Mouse (Mus musculus): ENCODE measurements at regions not wholly inside any gene's neighbourhood (a gene's known extent, or its start where the extent isn't known, plus 50 kb on each side); places are given as distances from the start of the nearest gene placed in this dataset.

DNA sequence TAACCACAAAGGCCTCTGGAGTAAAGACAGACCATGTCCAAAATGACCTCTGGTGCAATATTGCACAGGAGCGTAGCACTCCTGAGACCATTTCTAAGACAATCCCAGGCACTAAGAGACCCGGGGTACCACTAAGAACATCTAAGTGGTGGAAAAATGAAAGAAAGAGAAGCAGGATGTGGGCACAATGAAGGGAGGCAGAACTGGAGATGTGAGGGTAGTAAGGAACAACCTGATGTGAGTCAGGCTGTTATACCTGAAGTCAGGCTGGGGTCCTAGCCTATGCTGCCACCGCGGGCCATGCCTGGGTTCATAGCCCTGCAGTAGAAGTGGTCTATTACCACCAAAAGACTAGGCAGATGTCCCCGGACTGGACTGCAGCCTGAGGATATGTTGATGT, 1051.4 kb downstream of the Gsdmc2 start:
- no peak for DNase-seq (ENCODE audit: low spot score in 2 of 2)

DNA sequence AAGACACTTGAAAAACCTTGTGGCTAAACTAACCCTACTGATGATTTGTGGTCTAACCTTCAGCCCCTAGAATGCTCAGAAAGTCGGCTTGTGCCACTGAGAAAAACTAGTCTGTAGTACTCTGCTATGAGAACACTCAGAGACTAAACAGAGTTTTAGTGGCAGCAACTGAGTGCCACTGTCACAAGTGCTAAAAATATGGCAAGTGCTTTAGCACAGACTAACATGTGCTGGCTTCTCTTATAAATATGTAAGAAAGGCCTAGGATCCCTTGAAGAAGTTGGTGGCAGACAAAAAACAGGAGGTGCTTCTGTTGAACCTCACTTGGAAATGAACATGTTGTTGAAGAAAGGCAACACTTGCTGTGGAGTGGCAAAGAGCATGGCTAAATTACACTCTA, 1052.9 kb downstream of the Gsdmc2 start:
- no peak for DNase-seq (ENCODE audit: low spot score in 2 of 2)

DNA sequence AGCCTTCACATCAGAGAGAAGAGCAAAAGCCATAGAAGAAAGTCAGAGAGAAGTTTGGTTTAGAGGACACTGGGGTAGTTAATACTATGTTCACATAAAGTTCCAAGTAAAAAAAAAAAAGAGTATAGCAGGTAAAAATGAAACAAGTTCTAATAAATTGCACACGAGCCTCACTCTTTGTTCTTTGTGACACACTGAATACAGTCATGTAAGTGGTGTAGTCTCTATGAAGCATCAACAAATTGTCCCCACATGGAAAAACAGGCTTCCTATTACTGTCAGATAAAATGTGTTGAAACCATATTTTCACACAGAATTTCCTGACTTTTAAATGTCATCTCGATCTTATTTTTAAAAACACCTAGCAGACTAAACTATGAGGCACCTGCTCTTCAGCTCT, 1057.2 kb downstream of the Gsdmc2 start:
- DNase-seq (ENCODE audit: low spot score in 2 of 2), result no peak

GRCm38 (mm10) chr15:62786315-62786714, 1058.7 kb downstream of the Gsdmc2 start:
- no peak for DNase-seq (ENCODE audit: low spot score in 2 of 2)

- no peak for DNase-seq (ENCODE audit: low spot score in 2 of 2)
These were observed 1060.4 kb downstream of the Gsdmc2 start for GRCm38 (mm10) chr15:62784456-62785139.

DNA sequence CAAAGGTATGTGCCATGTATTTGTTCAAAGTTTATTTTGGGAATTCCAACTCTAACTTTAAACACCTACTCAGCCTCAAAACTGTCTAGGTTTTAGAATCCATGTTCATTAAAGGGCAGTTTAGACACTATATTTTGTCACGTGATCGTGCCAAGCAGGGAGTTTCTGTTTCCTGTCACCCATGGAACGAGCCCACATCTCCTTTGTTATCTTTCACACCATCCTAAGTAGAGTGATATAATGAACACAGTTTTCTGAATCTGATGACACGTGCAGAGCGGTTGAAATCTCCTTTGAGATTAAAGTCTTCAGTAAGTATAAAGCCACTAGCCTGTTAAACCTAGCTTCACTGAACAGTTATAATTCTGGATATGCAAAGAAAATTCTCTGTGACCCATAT, 1066.1 kb downstream of the Gsdmc2 start:
- no peak for DNase-seq (ENCODE audit: low spot score in 2 of 2)

GRCm38 (mm10) chr15:62752686-62753085, 1092.3 kb downstream of the Gsdmc2 start:
- no peak for DNase-seq (ENCODE audit: low spot score in 2 of 2)

DNA sequence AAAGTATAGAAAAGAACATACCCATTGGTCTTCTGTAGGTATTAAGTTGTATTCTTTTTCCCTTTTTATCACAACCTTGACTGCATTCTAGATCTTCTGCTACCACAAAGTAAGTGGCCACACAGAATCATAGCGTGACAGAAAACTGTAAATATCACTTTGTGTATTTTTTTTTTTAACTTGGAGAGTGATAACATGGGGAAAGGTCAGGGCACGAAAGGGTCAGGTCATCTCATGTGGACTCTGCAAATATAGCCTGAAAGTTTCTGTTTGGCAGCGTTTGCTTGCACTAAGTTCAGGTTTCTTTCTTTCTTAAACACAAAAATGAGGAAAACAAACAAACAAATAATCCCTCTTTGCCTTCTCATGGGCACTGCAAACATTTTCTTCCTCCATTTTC, 1101.1 kb downstream of the Gsdmc2 start:
- DNase-seq (ENCODE audit: low spot score in 2 of 2), result no peak

DNA sequence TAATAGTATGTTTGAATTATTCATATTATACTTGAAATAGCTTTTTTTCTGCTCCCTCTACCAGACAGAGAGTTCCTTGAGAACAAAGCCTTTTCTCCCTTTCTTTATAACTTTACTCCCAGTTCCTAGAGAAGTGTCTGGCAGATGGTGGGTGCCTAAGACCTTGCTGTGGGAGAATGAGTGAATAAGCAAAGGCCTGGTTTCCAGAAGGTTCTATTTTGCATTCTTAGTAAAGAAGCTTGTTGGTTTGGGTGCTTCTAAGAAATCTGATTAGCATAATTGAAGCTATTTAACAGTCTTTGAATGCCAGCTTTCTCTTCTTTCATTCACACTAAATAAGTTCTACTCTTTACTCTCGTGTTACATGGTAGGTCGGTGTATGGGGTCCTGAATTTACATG, 1104.2 kb downstream of the Gsdmc2 start:
- no peak for DNase-seq (ENCODE audit: low spot score in 2 of 2)

DNA sequence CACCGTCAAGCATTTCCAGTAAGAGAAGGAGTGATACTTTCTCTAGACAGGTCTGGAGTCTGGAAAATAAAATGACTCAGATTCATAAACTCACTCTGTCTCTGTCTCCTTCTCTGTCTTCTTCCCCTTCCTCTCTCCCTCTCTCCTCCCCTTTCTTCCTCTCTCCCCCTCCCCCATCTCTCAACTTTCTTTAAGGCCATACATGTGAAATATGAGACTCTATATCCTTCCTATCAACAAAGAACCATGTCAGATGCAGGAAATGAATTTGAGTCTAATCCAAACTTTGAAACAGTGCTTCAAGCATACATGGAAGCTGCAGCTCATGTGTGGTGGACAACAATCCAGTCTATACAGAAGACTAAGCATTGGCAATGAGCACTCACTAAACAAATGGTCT, 1109.6 kb downstream of the Gsdmc2 start:
- no peak for DNase-seq (ENCODE audit: low spot score in 2 of 2)

- DNase-seq (ENCODE audit: low spot score in 2 of 2), result no peak
These were observed 1110.1 kb downstream of the Gsdmc2 start for GRCm38 (mm10) chr15:62734900-62735299.

DNA sequence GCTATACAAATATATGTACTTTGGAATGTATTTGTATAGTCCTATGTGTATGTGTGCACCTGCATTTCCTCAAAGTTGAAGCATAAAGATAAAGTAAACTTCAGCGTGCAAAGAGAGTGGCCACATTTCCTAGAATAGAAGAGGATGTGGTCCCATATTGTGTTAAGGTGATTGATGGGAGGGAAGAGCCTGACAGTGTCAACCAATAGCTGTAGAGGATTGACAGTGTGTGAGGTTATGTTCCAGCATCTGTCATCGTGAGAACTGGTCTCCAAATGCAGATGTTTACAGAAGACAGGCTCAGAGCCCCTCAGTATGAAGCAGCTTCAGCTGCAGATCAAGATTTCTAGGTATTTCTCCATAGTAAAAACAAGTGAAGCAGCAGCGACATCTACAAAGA, 1114.5 kb downstream of the Gsdmc2 start:
- DNase-seq (ENCODE audit: low spot score in 2 of 2), result no peak

DNA sequence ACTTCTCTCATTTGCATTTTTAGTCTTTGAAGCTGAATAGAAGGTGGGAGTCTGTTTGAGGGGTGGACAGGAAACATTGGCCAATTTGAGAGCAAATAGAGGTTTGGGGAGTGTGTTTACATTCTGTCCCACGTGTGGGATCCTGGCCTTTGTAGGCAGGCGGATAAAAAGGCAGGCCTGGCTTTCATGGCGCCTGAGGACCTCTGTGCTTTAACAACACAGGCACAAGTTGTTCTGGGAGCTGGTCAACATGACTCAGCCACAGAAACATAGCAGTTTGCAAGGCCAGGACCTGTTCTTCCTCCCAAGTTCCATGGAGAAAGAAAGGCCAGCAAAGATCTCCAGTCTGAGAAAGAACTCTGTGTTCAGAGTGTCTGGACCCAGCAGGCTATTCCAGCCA, 1130.7 kb downstream of the Gsdmc2 start:
- DNase-seq (ENCODE audit: low spot score in 2 of 2), result no peak

GRCm38 (mm10) chr15:62712543-62713131, 1132.3 kb downstream of the Gsdmc2 start:
- DNase-seq (ENCODE audit: low spot score in 2 of 2), result peak; percentile 20 to 37

DNA sequence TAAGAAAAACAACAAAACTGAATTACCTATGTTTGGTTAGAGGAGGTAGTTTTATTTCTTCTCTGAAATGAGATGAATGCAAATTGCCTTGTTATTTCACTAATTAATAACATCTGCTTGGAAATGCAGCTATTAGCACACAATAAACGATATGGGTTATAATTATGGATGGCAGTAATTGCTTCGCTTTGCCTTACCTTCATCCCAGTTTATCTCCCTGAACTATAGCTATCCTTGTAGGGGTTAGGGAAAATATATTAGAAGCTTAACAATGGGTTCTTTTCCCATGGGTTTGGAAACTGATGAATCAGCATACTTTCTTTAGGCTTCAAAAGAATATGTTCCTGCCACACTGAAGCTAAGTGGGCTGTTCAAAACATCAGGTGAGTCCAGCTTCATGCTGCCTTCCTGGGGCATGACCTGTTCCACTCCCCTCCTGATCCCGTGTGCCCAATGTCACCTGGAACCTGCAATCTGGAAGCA, 1132.9 kb downstream of the Gsdmc2 start:
- no peak for DNase-seq (ENCODE audit: low spot score in 2 of 2)

GRCm38 (mm10) chr15:62709546-62709945, 1135.4 kb downstream of the Gsdmc2 start:
- DNase-seq (ENCODE audit: low spot score in 2 of 2), result peak in 1 of 2 experiments; percentile 22

DNA sequence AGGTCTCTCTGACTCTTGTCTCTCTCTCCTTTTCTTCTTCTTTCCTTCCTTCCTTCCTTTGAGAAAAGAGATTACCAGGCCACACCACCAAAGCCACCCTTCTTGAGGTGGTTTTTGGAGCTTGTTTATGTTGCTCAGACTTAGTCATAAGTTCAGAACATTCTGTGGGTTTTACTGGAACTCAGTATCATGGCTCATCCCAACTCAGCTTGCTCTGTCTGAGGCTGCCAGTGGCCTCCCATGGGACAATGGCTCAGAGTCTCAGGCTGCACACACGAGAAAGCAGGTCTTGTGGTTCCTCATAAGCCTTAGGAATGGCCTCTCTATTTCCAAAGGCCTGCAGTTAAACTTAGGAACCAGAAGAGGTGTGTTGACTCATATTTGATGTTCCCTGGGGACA, 1146.4 kb downstream of the Gsdmc2 start:
- DNase-seq (ENCODE audit: low spot score in 2 of 2), result no peak

- DNase-seq (ENCODE audit: low spot score in 2 of 2), result no peak
These were observed 1150.2 kb downstream of the Gsdmc2 start for GRCm38 (mm10) chr15:62694734-62695133.

- DNase-seq (ENCODE audit: low spot score in 2 of 2), result no peak
These were observed 1151.3 kb downstream of the Gsdmc2 start for GRCm38 (mm10) chr15:62693671-62694070.

- DNase-seq (ENCODE audit: low spot score in 2 of 2), result no peak
These were observed 1171.6 kb downstream of the Gsdmc2 start for GRCm38 (mm10) chr15:62673410-62673809.

DNA sequence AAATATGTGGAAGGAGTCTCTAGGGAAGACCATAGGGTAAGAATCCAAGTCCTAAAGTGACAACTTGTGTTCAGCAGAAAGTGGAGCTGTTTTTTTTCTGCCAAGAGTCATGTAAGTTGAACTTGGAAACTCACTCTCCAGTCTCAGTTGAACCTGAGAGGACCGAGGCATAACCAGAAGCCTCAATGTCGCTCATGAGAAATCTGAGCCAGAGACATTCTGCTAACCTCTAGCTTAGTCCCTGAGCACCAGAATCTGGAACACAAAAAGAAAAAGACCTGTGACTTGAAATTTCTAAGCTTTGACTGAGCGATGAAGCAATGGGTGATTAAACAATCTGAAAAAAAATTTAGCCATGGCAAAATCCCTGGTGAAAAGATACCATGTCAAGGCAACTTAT, 1175.0 kb downstream of the Gsdmc2 start:
- DNase-seq (ENCODE audit: low spot score in 2 of 2), result no peak

DNA sequence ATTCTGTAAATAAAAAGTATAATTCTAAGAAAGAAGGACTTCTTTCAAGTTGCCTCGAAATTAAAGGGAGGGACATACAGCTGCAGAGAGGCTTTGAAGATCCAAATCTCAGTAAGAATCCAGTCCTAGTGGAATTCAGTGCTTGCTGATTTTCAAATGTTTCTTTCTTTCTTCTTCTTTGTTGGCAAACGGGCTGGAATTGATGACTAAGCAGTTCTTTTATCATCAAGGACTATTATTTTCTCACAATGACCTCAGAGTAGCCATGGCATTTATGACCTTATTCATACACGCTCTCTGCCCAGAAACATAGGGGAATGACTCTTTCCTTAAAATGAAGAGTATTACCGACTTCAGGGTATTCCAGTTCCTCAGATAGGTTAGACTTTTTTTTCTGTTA, 1185.9 kb downstream of the Gsdmc2 start:
- DNase-seq (ENCODE audit: low spot score in 2 of 2), result no peak

- DNase-seq (ENCODE audit: low spot score in 2 of 2), result no peak
These were observed 1186.3 kb downstream of the Gsdmc2 start for GRCm38 (mm10) chr15:62658695-62659094.
